Mouse (Mus musculus): ENCODE measurements around the gene Olfr1389. TPM values are rescaled to one million over a fixed set of nuclear protein-coding genes. Genes with fewer than 3 reads are reported as not detected.
A peak's percentile ranks its signal among the peaks of the same experiment; 100 is the strongest.
"Not testable (repeated sequence)": the region's sequence is repeated elsewhere in the genome, so short reads cannot be mapped to it uniquely, and the experiment has no call there.

Gene Olfr1389
- total RNA-seq (2021) = not detected in 2 replicates
- long read RNA-seq = 0 reads

GRCm38 (mm10) chr11:49422767-49423166, at the start of gene Olfr1389:
Olfr1389 (plus strand) TSS chr11:49423067.
- no peak for DNase-seq

- no peak for DNase-seq
These were observed 39.7 kb upstream of the Olfr1389 start for GRCm38 (mm10) chr11:49383133-49383532.

GRCm38 (mm10) chr11:49386118-49386517, 36.7 kb upstream of the Olfr1389 start:
- not testable (repeated sequence) for DNase-seq

- DNase-seq = not testable (repeated sequence)
These were observed 30.2 kb upstream of the Olfr1389 start for GRCm38 (mm10) chr11:49392707-49393106.

GRCm38 (mm10) chr11:49406784-49407183, 16.1 kb upstream of the Olfr1389 start:
- no peak for DNase-seq

- no peak for DNase-seq
These were observed 12.3 kb upstream of the Olfr1389 start for GRCm38 (mm10) chr11:49410540-49410939.

GRCm38 (mm10) chr11:49425257-49425927, 2.5 kb downstream of the Olfr1389 start:
- no peak for DNase-seq

- DNase-seq = no peak
These were observed 6.8 kb downstream of the Olfr1389 start for GRCm38 (mm10) chr11:49429641-49430040.

GRCm38 (mm10) chr11:49436411-49436810, 13.5 kb downstream of the Olfr1389 start, which contains the start of gene Olfr1388:
Olfr1388 (plus strand) TSS chr11:49436624.
- peak; percentile 20 for DNase-seq

GRCm38 (mm10) chr11:49455043-49455442, 32.2 kb downstream of the Olfr1389 start, which contains the start of gene Olfr1387:
Olfr1387 (plus strand) TSS chr11:49455343.
- DNase-seq = no peak

GRCm38 (mm10) chr11:49464746-49465145, 41.9 kb downstream of the Olfr1389 start, which contains the start of gene Olfr1386:
Olfr1386 (plus strand) TSS chr11:49465046.
- not testable (repeated sequence) for DNase-seq

Other genes with a start within 250 kb of the Olfr1389 start
- 23.7 and 26.6 TPM in 2 replicates for gene Btnl9, start 235.9 kb upstream of the Olfr1389 start, total RNA-seq (2021)
- gene Zfp62, start 219.8 kb upstream of the Olfr1389 start, total RNA-seq (2021) = 36.2 and 38.8 TPM in 2 replicates
- 94.2 and 116 TPM in 2 replicates for gene Mgat1, start 178.9 kb upstream of the Olfr1389 start, total RNA-seq (2021)
- not detected in 2 replicates for gene Olfr1393, start 144.8 kb upstream of the Olfr1389 start, total RNA-seq (2021)
- gene Olfr1392, start 137.8 kb upstream of the Olfr1389 start, total RNA-seq (2021) = not detected in 2 replicates
- not detected in 2 replicates for gene Olfr10, start 118.3 kb upstream of the Olfr1389 start, total RNA-seq (2021)
- not detected in 2 replicates for gene Olfr1391, start 100.3 kb upstream of the Olfr1389 start, total RNA-seq (2021)
- not detected in 2 replicates for gene Olfr1390, start 87.9 kb upstream of the Olfr1389 start, total RNA-seq (2021)
- 0.09 TPM in 1 of 2 replicates, not detected in the other for gene Olfr1388, start 13.6 kb downstream of the Olfr1389 start, total RNA-seq (2021)
- not detected in 2 replicates for gene Olfr1387, start 32.3 kb downstream of the Olfr1389 start, total RNA-seq (2021)
- gene Olfr1386, start 42.0 kb downstream of the Olfr1389 start, total RNA-seq (2021) = not detected in 2 replicates
- not detected in 2 replicates for gene Olfr1385, start 66.0 kb downstream of the Olfr1389 start, total RNA-seq (2021)
- not detected in 2 replicates for gene Olfr1384, start 83.7 kb downstream of the Olfr1389 start, total RNA-seq (2021)
- 1.9 TPM in 1 of 2 replicates, not detected in the other for gene Olfr1383, start 96.6 kb downstream of the Olfr1389 start, total RNA-seq (2021)
- gene Olfr1382, start 105.2 kb downstream of the Olfr1389 start, total RNA-seq (2021) = not detected in 2 replicates
- gene Olfr1381, start 120.4 kb downstream of the Olfr1389 start, total RNA-seq (2021) = not detected in 2 replicates
- gene Olfr1380, start 133.8 kb downstream of the Olfr1389 start, total RNA-seq (2021) = not detected in 2 replicates
- gene Flt4, start 186.2 kb downstream of the Olfr1389 start, total RNA-seq (2021) = 15.3 and 20.1 TPM in 2 replicates
- gene Scgb3a1, start 240.5 kb downstream of the Olfr1389 start, total RNA-seq (2021) = not detected in 2 replicates

Data from adrenal gland, postnatal 25 days (tissue).